Mouse (Mus musculus) hindbrain, embryonic 16.5 days (tissue): ENCODE measurements at regions not wholly inside any gene's neighbourhood (a gene's known extent, or its start where the extent isn't known, plus 50 kb on each side); places are given as distances from the start of the nearest gene placed in this dataset.

Experiments
- ATAC-seq: fragments of 200-750 bp; cut with Nextera tagmentation; 2 replicates; pipeline ENCODE4 v1.8.0; 2017; ENCODE audit warnings: moderate TSS enrichment, moderate library complexity
- H3K27ac ChIP-seq: fragments of 300-500 bp; sonication (generic); 2 replicates; pipeline ENCODE4 v1.5.1; 2014; ENCODE audit warnings: low read depth, mild to moderate bottlenecking, control low read depth, low read length, moderate library complexity
- H3K27me3 ChIP-seq: fragments of 300-500 bp; sonication (generic); replicated peaks from 2 replicates; pipeline ENCODE4 v1.6.1; 2014; ENCODE audit warnings: low read length; ENCODE audit not compliant: control insufficient read depth, insufficient read depth
- H3K36me3 ChIP-seq: fragments of 300-500 bp; sonication (generic); 2 replicates; pipeline ENCODE4 v1.6.1; 2014; ENCODE audit warnings: mild to moderate bottlenecking, low read length, moderate library complexity, mixed read lengths; ENCODE audit not compliant: control insufficient read depth, insufficient read depth
- H3K4me1 ChIP-seq: fragments of 300-500 bp; sonication (generic); 2 replicates; pipeline ENCODE4 v1.6.1; 2014; ENCODE audit warnings: low read depth, low read length; ENCODE audit not compliant: control insufficient read depth, insufficient read depth
- H3K4me2 ChIP-seq: fragments of 300-500 bp; sonication (generic); 2 replicates; pipeline ENCODE4 v1.6.1; 2014; ENCODE audit warnings: mild to moderate bottlenecking, low read length, control low read depth, moderate library complexity
- H3K4me3 ChIP-seq: fragments of 300-500 bp; sonication (generic); 2 replicates; pipeline ENCODE4 v1.5.1; 2014; ENCODE audit warnings: mild to moderate bottlenecking, low read length, control low read depth, moderate library complexity
- H3K9ac ChIP-seq: fragments of 300-500 bp; sonication (generic); 2 replicates; pipeline ENCODE4 v1.6.1; 2014; ENCODE audit warnings: low read depth, mild to moderate bottlenecking, control low read depth, low read length, moderate library complexity
- H3K9me3 ChIP-seq: fragments of 300-500 bp; sonication (generic); 2 replicates; pipeline ENCODE4 v1.6.1; 2014; ENCODE audit warnings: mild to moderate bottlenecking, low read length, moderate library complexity; ENCODE audit not compliant: control insufficient read depth
- WGBS: fragments of 180-500 bp; shearing (Covaris S2); extraction: QIAGEN DNeasy Blood & Tissue Kit; methylation state at CpG from one replicate; pipeline ENCODE4 v1.1.7; 2014; 5-methylcytosine and 5-hydroxymethylcytosine counted together

GRCm38 (mm10) chr13:114684298-114684697, 133.7 kb upstream of the Mocs2 start:
- no peak for ATAC-seq
- H3K27ac ChIP-seq = no peak overlapping the region
- H3K4me2 ChIP-seq = no peak overlapping the region
- no peaks in the 10 kb centered on the region for H3K36me3 ChIP-seq
- WGBS = 98% methylated on average over 1 of the region's 1 CpGs
- H3K9me3 ChIP-seq = no peaks in the 10 kb centered on the region
- no peak overlapping the region for H3K4me3 ChIP-seq
- H3K27me3 ChIP-seq = no peaks in the 10 kb centered on the region
- H3K4me1 ChIP-seq = no peaks in the 10 kb centered on the region
- H3K9ac ChIP-seq = no peak overlapping the region

GRCm38 (mm10) chr13:114685368-114685767, 132.7 kb upstream of the Mocs2 start:
- Histone ChIP-seq H3K27ac (no peak overlapping the region), H3K4me2 (no peak overlapping the region), H3K27me3 (no peaks in the 10 kb centered on the region), H3K4me1 (no peaks in the 10 kb centered on the region), H3K4me3 (no peak overlapping the region), H3K9ac (no peak overlapping the region), H3K36me3 (no peaks in the 10 kb centered on the region), H3K9me3 (no peaks in the 10 kb centered on the region)
- no peak for ATAC-seq
- 57% methylated on average over 4 of the region's 4 CpGs for WGBS

- Histone ChIP-seq H3K4me1 (no peaks in the 10 kb centered on the region), H3K9ac (no peak overlapping the region), H3K4me3 (no peak overlapping the region), H3K27ac (no peak overlapping the region), H3K36me3 (no peaks in the 10 kb centered on the region), H3K27me3 (no peaks in the 10 kb centered on the region), H3K9me3 (no peaks in the 10 kb centered on the region; the same call in 1 of the 2 replicates), H3K4me2 (no peak overlapping the region)
- 75% methylated on average over 2 of the region's 2 CpGs for WGBS
- no peak for ATAC-seq
Observed at GRCm38 (mm10) chr13:114712601-114713000, 105.4 kb upstream of the Mocs2 start.

- H3K27ac ChIP-seq = no peak overlapping the region
- H3K9ac ChIP-seq = no peak overlapping the region
- WGBS = 55% methylated on average over 4 of the region's 4 CpGs
- H3K36me3 ChIP-seq = no peaks in the 10 kb centered on the region
- no peak overlapping the region for H3K4me3 ChIP-seq
- no peaks in the 10 kb centered on the region for H3K9me3 ChIP-seq
- H3K4me1 ChIP-seq = no peaks in the 10 kb centered on the region
- ATAC-seq = no peak
- no peaks in the 10 kb centered on the region for H3K27me3 ChIP-seq
- H3K4me2 ChIP-seq = no peak overlapping the region
Observed at GRCm38 (mm10) chr13:114719771-114720170, 98.3 kb upstream of the Mocs2 start.

GRCm38 (mm10) chr13:114726828-114727227, 91.2 kb upstream of the Mocs2 start:
- Histone ChIP-seq H3K9ac (no peak overlapping the region), H3K27me3 (no peaks in the 10 kb centered on the region), H3K4me2 (no peak overlapping the region), H3K4me1 (no peaks in the 10 kb centered on the region), H3K4me3 (no peak overlapping the region), H3K27ac (no peak overlapping the region), H3K9me3 (no peaks in the 10 kb centered on the region), H3K36me3 (no peaks in the 10 kb centered on the region)
- WGBS = 88% methylated on average over 4 of the region's 4 CpGs
- ATAC-seq = no peak

- 86% methylated on average over 7 of the region's 7 CpGs for WGBS
- no peaks in the 10 kb centered on the region for H3K4me1 ChIP-seq
- H3K27me3 ChIP-seq = no peaks in the 10 kb centered on the region
- no peak for ATAC-seq
- H3K9ac ChIP-seq = no peak overlapping the region
- H3K4me2 ChIP-seq = no peak overlapping the region
- no peaks in the 10 kb centered on the region for H3K36me3 ChIP-seq
- no peak overlapping the region for H3K27ac ChIP-seq
- H3K4me3 ChIP-seq = no peak overlapping the region
- H3K9me3 ChIP-seq = no peaks in the 10 kb centered on the region
Observed at GRCm38 (mm10) chr13:114735066-114735465, 83.0 kb upstream of the Mocs2 start.

GRCm38 (mm10) chr13:114736066-114736465, 82.0 kb upstream of the Mocs2 start:
- 90% methylated on average over 4 of the region's 4 CpGs for WGBS
- ATAC-seq = no peak

GRCm38 (mm10) chr13:114742534-114742933, 75.5 kb upstream of the Mocs2 start:
- WGBS = 73% methylated on average over 3 of the region's 3 CpGs
- no peak overlapping the region for H3K4me2 ChIP-seq

More at GRCm38 (mm10) chr13:114736066-114736465, 82.0 kb upstream of the Mocs2 start:
- H3K9me3 ChIP-seq = no peaks in the 10 kb centered on the region
- H3K4me3 ChIP-seq = no peak overlapping the region
- no peaks in the 10 kb centered on the region for H3K27me3 ChIP-seq
- no peaks in the 10 kb centered on the region for H3K36me3 ChIP-seq
- no peak overlapping the region for H3K27ac ChIP-seq
- H3K4me1 ChIP-seq = no peaks in the 10 kb centered on the region
- no peak overlapping the region for H3K9ac ChIP-seq
- H3K4me2 ChIP-seq = no peak overlapping the region

GRCm38 (mm10) chr13:114745814-114746213, 72.2 kb upstream of the Mocs2 start:
- ATAC-seq = no peak
- Histone ChIP-seq H3K4me3 (no peak overlapping the region), H3K9ac (no peak overlapping the region), H3K4me2 (no peak overlapping the region), H3K27ac (no peak overlapping the region), H3K4me1 (no peaks in the 10 kb centered on the region), H3K9me3 (no peaks in the 10 kb centered on the region), H3K27me3 (no peaks in the 10 kb centered on the region), H3K36me3 (no peaks in the 10 kb centered on the region)
- WGBS = 91% methylated on average over 2 of the region's 2 CpGs

More at GRCm38 (mm10) chr13:114742534-114742933, 75.5 kb upstream of the Mocs2 start:
- H3K9me3 ChIP-seq = no peaks in the 10 kb centered on the region
- no peak overlapping the region for H3K27ac ChIP-seq
- ATAC-seq = no peak
- no peaks in the 10 kb centered on the region for H3K36me3 ChIP-seq
- no peaks in the 10 kb centered on the region for H3K27me3 ChIP-seq
- no peak overlapping the region for H3K9ac ChIP-seq
- H3K4me3 ChIP-seq = no peak overlapping the region
- H3K4me1 ChIP-seq = no peaks in the 10 kb centered on the region

- Histone ChIP-seq H3K27ac (no peak overlapping the region), H3K4me3 (no peak overlapping the region), H3K4me1 (no peaks in the 10 kb centered on the region), H3K27me3 (no peaks in the 10 kb centered on the region), H3K9me3 (no peaks in the 10 kb centered on the region), H3K9ac (no peak overlapping the region), H3K36me3 (no peaks in the 10 kb centered on the region), H3K4me2 (no peak overlapping the region)
- ATAC-seq = 0 out of 2 replicates have a peak, but pooled peaks have one; percentile 58
Observed at GRCm38 (mm10) chr13:114757459-114757858, 60.6 kb upstream of the Mocs2 start.
